Mouse (Mus musculus) 3T3-L1 (cell line): ENCODE measurements around the gene Hist2h2ab.
"Not testable (repeated sequence)": the region's sequence is repeated elsewhere in the genome, so short reads cannot be mapped to it uniquely, and the experiment has no call there.

Experiments
- DNase-seq: peaks from one replicate; pipeline ENCODE4 v3.0.0-alpha.2; 2015; ENCODE audit warnings: low read depth, low spot score

Hist2h2ab gene

GRCm38 (mm10) chr3:96198181-96198580 lies 21.5 kb upstream of the Hist2h2ab start:
- DNase-seq = peak; percentile 50

- not testable (repeated sequence) for DNase-seq
These were observed 20.9 kb upstream of the Hist2h2ab start for GRCm38 (mm10) chr3:96198601-96199251.

- no peak for DNase-seq
These were observed 19.9 kb upstream of the Hist2h2ab start for GRCm38 (mm10) chr3:96199731-96200130.

- peak; percentile 53 for DNase-seq
These were observed 11.8 kb upstream of the Hist2h2ab start for GRCm38 (mm10) chr3:96207819-96208218.

GRCm38 (mm10) chr3:96209242-96209641 lies 10.4 kb upstream of the Hist2h2ab start:
- no peak for DNase-seq

GRCm38 (mm10) chr3:96219191-96219641 lies 449 bp upstream of the Hist2h2ab start:
- DNase-seq = no peak

- peak; percentile 72 for DNase-seq
These were observed 583 bp downstream of the Hist2h2ab start for GRCm38 (mm10) chr3:96220131-96220764.

- DNase-seq = peak; percentile 97
These were observed 1.3 kb downstream of the Hist2h2ab start, which contains the start of the genes Hist2h2ac and Hist2h2be for GRCm38 (mm10) chr3:96220765-96221639. Gene Hist2h2ac, minus strand, starts transcription at chr3:96220880. Gene Hist2h2be, plus strand, starts transcription at chr3:96221119.

GRCm38 (mm10) chr3:96221640-96222038 lies 2.0 kb downstream of the Hist2h2ab start:
- no peak for DNase-seq

GRCm38 (mm10) chr3:96222774-96223173 lies 3.1 kb downstream of the Hist2h2ab start:
- no peak for DNase-seq

GRCm38 (mm10) chr3:96225421-96225820 lies 5.8 kb downstream of the Hist2h2ab start:
- DNase-seq = no peak

- DNase-seq = peak; percentile 96
These were observed 7.3 kb downstream of the Hist2h2ab start for GRCm38 (mm10) chr3:96226695-96227648.

- no peak for DNase-seq
These were observed 9.2 kb downstream of the Hist2h2ab start for GRCm38 (mm10) chr3:96228828-96229227.

- DNase-seq = no peak
These were observed 10.7 kb downstream of the Hist2h2ab start for GRCm38 (mm10) chr3:96230404-96230803.

- DNase-seq = no peak
These were observed 11.5 kb downstream of the Hist2h2ab start for GRCm38 (mm10) chr3:96230910-96231757.

- no peak for DNase-seq
These were observed 12.1 kb downstream of the Hist2h2ab start for GRCm38 (mm10) chr3:96231758-96232120.

GRCm38 (mm10) chr3:96234914-96235313 lies 15.2 kb downstream of the Hist2h2ab start:
- no peak for DNase-seq

- DNase-seq = no peak
These were observed 16.2 kb downstream of the Hist2h2ab start for GRCm38 (mm10) chr3:96235836-96236235.

- DNase-seq = no peak
These were observed 17.2 kb downstream of the Hist2h2ab start for GRCm38 (mm10) chr3:96236834-96237334.
